Mouse (Mus musculus) large intestine, adult 2 months (tissue): Measurements from ENCODE around the gene Gga1. TPM values are rescaled to one million over a fixed set of nuclear protein-coding genes. Genes with fewer than 3 reads are reported as not detected.

Experiments used
- DNase-seq: peaks from one replicate; pipeline ENCODE4 v3.0.0-alpha.2; 2012; ENCODE audit warnings: low read depth, low spot score
- WGBS: fragments of 180-500 bp; shearing (Covaris S2); methylation state at CpG from one replicate; pipeline ENCODE4 v1.1.7; 2018; 5-methylcytosine and 5-hydroxymethylcytosine counted together
- polyA plus RNA-seq: library from polyadenylated mRNA; depleted of rRNA; stranded (reverse); fragments of >200 nt; gene quantifications from 2 replicates; pipeline ENCODE4 v1.2.3, GENCODE M21; 2012; rRNA removed

Gga1 gene
- polyA plus RNA-seq, 1 experiment, result 62.7 TPM

DNA sequence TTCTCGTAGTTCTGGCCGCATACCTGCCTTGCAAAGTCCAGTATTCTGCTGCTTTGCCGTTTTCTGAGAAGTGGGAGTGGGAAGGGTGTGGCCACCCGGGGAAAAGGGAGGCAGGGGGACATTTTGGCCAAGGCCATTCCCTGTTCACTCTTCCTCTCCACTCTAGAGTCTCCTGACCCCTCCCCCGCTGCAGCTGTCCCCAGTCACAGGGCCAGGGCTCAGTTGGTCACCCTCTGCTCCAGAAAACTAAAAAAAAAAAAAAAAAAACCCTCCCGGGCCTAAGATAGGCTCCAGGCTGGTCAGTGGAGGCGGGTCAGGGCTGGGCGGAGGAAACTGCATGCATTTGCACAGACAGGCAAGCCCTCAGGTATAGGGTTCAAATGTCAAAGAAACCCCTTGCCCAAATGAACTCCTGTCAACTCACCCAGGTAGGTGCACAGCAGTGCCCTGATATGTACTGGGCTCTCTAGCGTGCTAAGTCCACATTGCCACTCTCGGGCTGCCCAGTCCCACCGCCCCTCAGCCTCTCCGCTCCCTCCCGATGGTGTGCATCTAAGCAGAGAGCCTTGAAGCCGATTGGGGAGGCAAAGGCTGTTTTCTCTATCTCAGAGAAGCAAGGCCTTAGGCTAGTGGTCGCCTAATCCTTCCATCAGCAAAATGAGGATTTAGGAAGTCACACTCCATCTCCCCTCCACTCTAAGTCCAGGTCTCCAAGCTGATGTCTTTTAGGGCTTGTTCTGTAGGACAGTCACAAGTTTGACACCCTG, 50.2 kb downstream of the Gga1 start:
- WGBS, result 22% methylated on average over 15 of the region's 15 CpGs
- no peak for DNase-seq

DNA sequence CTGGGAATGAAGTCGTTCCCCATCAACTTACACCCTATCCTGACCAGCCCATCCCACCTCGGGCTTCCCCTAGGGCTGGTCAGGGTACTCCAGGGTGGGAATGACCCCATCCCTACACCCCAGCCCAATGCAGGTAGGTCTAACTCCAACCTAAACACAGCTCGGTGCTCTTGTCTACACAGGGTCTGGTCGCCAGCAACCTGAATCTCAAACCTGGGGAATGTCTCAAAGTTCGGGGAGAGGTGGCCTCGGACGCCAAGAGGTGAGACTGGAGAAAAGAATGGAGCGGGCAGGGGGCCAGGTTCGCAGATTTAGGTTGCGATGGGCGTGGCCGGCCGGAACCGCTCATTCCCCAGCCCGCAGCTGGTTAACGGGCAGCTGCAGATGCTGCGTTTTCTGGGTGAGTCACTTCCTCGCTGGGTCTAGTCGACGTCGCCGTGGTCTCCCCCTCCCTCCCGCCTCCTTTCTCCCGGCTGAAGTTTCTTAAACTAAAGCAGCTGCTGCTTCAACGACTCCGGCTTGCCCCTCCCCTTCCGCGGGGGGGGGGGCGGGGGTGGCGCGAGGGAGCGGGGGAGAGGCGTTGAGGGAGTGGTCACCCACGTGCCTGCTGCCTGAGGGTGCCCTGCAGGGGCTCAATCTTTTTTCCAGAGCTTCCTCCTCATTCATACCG, 50.9 kb downstream of the Gga1 start:
- no peak for DNase-seq
- WGBS, result under 1% methylated on average over 35 of the region's 35 CpGs

DNA sequence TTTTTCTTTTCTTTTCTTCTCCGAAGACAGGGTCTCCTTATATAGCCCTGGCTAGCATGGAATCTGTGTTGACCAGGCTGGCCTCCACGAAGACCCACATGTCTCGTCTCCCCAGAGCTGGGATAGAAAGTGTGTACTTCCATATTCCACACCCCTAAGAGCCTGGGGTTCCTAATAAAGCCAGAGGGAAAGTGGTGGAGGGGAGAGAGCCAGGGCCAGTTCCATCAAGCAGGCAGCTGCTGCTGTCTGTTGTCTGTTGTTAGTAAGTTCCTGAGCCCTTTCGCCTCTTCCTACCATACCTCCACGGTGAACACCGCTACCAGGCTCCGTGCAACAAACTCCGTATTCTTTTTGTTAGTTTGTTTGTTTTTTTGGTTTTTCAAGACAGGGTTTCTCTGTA, 51.5 kb downstream of the Gga1 start:
- WGBS, result 47% methylated on average over 8 of the region's 8 CpGs
- no peak for DNase-seq

DNA sequence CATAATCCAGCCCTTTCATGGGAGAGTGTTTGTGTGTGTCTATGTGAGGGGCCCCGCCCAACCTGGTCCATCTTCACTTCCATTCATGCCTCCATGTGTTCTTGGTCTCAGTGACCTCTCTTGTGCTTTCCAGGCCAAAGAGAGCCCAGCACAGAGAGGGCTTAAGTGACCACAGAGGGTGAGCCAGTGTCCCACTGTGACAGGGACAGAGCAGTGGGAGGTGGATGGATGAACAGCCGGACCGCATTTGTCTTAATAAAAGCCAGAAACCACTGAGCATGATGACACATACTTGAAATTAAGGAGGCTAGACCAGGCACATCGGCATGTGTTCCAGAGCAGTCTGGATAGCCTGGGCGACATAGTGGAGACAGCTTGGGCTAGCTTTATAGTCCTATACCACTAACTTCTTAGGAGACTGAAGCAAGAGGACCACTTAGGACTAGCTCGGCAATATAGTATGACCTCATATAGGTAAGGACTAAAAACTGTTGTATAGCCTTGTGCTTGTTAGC, 53.3 kb downstream of the Gga1 start:
- WGBS, result 88% methylated on average over 6 of the region's 6 CpGs
- no peak for DNase-seq

DNA sequence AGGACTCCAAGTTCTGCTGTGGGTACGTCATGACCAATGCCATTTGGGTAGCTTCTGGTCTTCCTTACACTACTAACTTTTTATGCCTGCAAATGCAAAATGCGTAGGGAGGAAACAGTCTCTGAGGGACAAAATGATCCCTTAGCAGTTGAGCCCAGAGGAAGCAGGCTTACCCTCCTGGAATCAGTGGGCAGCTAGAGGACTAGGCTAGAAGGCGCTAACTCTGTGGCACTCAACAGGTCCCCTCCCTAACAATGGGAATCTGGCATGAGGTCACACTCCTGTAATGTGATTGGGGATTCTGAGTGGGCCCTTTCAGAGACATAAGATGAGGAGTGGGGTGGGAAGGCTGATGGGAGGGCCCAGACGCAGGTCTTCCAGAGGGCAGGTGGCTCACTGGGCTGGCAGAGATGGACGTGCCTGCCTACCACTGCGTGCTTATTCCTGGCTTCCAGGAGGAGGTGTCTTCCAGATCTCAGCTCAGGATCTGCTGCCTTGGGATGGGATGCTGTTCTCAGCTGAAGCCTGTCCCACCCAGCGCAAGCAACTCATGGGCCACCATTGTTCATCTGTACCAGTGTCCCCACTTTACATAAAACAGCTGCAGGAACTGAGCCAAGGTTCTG, 53.9 kb downstream of the Gga1 start:
- no peak for DNase-seq
- 88% methylated on average over 7 of the region's 7 CpGs for WGBS

DNA sequence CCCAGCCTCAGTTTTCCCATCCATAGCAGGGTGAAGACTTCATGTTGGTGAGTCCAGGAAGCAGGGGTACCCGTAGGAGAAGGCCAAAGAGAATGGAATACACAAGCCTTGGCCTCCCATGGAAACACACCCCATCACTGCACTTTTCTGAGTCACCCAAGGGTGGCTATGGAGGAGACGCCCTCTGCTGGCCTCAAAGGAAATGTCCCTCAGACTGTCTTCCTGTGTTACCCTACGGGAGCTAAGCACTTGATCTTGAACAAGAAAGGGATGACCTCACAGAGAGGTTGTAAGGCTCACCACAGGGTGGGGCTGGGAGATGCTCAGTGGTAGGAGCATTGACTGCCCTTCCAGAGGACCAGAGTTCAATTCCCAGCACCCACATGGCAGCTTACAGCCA, 54.6 kb downstream of the Gga1 start:
- DNase-seq, result no peak
- WGBS, result 2% methylated on average over 3 of the region's 3 CpGs

DNA sequence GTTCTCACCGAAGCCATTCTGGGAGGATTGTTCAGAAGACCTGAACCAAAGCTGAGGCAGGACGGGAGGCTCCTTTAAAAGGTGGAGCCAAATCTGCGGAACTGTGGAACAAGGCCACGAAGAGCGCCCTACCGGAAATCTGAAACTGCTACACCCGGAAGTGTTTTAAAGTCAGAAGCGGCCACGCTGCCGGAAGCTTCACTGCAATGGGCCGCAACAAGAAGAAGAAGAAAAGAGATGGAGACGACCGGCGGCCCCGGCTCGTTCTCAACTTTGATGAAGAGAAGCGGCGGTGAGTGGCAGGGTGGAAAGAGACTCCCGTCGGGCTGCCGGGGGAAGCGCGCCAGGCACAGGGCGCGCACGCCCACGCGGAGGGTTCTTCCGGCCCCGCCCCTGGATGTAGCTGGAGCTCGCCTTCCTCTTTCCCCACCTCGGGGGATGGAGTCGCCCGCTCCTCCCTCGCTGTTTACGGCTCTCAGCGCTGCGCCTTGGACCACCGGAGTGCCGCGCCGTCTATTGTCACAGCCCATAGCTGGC, 57.9 kb downstream of the Gga1 start, which contains the start of gene Nol12:
Nol12 (plus strand) TSS at position 150 of the 537 bp plus-strand sequence.
- DNase-seq, result no peak
- WGBS, result under 1% methylated on average over 42 of the region's 42 CpGs

DNA sequence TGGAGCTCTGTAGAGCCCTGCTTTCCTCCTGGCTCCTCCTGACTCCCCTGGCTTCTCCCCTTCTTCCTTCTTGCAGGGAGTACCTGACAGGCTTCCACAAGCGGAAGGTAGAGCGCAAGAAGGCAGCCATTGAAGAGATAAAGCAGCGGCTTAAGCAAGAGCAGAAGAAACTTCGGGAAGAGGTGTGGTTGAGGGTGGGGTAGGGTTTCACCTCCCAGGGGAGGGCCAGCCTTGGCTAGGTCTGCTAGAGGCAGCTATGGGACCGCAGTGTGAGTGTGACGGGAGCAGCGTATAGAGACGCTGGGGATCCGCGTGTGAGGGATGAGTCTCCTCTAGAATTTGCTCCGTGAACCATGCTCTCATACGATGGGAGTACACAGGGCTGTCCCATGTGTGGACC, 59.4 kb downstream of the Gga1 start:
- WGBS, result 92% methylated on average over 12 of the region's 12 CpGs
- DNase-seq, result no peak

DNA sequence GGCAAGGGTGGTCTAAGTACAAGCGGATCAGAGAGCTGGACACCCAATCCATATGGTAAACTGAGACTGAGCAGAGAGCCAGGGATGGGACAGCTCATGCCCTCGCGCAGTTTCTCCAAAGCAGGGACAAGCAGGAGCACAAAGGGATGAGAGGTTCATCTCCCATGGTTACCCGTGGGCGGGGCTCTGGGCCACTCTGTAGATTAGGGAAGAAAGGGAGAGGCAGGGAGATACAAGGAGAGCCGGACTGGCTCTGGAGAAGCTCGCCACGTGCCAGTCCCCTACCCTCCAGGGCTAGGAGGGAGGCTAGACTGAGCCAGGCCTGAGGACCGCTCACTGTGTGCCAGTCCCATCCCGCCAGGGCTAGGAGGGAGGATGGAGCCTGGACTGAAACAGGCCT, 60.3 kb downstream of the Gga1 start:
- no peak for DNase-seq
- 92% methylated on average over 10 of the region's 10 CpGs for WGBS

DNA sequence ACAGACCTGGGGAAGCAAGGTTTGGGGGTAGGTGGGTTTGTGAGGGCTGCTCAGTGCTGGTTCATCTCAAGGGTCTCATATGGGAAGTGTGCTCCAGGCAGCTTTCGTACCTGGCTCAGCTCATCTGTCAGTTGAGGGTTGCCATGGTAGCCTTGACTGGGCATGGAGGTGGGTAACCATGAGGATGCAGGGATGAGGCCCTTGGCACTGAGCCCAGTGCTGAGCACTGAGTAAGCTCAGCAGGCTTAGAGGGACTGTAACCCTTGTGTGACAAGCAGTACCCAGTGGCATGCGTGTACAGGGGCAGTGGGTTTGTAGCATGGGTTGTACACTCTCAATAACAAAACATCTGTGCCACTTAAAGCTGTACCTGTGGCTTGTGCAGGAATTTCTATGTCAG, 61.0 kb downstream of the Gga1 start:
- WGBS, result 81% methylated on average over 2 of the region's 2 CpGs
- DNase-seq, result no peak

DNA sequence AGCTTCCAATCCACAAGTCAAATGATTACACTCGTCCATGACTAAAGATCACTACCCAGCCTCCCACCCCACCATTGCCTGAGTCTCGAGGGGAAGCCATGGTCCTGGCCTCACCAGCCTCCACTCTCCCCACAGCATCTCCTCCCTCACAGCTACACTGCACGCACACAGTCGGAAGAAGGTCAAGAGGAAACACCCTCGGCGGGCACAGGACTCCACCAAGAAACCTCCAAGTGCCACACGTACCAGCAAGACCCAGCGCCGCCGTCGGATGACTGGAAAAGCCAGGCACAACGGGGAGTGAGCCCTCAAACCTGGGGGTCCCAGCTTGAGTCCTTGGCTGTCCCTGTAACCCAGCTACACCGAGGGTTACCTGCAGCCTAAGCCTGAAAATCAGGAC, 63.3 kb downstream of the Gga1 start:
- no peak for DNase-seq
- 91% methylated on average over 13 of the region's 13 CpGs for WGBS

DNA sequence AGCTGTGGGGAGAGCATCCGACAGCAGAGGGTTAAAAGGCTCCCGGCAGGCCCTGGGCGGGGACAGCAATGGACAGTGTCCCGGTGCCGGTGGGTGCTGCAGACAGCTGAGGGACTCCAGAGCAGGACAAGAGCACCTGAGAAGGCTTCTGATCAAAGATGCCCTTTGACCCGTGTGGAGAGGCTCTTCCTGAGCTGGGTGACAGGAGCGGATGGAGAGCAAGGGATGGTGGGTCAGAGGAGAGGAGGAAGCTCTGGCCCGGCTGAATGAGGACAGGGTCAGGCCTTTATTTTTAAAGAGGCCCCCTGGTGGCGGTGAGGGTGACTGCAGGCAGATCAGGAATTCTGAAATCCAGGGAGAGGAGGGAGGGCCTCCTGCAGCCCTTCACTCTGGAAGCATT, 65.7 kb downstream of the Gga1 start:
- 4% methylated on average over 9 of the region's 9 CpGs for WGBS
- DNase-seq, result no peak

Other genes with a start within 250 kb of the Gga1 start
- gene Elfn2, start 158.4 kb upstream of the Gga1 start, polyA plus RNA-seq, result 0.18 and 0.24 TPM in 2 replicates
- 8.6 and 8.8 TPM in 2 replicates for gene Mfng, start 103.7 kb upstream of the Gga1 start, polyA plus RNA-seq
- 19.4 and 24.2 TPM in 2 replicates for gene Card10, start 74.1 kb upstream of the Gga1 start, polyA plus RNA-seq
- gene Cdc42ep1, start 34.6 kb upstream of the Gga1 start, polyA plus RNA-seq, result 21.1 and 25.7 TPM in 2 replicates
- 4,393 and 4,778 TPM in 2 replicates for gene Lgals2, start 21.7 kb upstream of the Gga1 start, polyA plus RNA-seq
- 0.11 and 0.14 TPM in 2 replicates for gene Gm49510, start 22.5 kb downstream of the Gga1 start, polyA plus RNA-seq
- gene Sh3bp1, start 22.6 kb downstream of the Gga1 start, polyA plus RNA-seq, result 24.7 and 35.2 TPM in 2 replicates
- 3.6 and 4.0 TPM in 2 replicates for gene Pdxp, start 36.7 kb downstream of the Gga1 start, polyA plus RNA-seq
- 233 and 310 TPM in 2 replicates for gene Lgals1, start 49.5 kb downstream of the Gga1 start, polyA plus RNA-seq
- gene Nol12, start 57.7 kb downstream of the Gga1 start, polyA plus RNA-seq, result 18.9 and 19.6 TPM in 2 replicates
- 45.2 and 70.2 TPM in 2 replicates for gene Triobp, start 70.5 kb downstream of the Gga1 start, polyA plus RNA-seq
- gene H1f0, start 151.3 kb downstream of the Gga1 start, polyA plus RNA-seq, result 96.0 and 140 TPM in 2 replicates
- gene Galr3, start 164.7 kb downstream of the Gga1 start, polyA plus RNA-seq, result 0.33 and 1.0 TPM in 2 replicates
- gene Ankrd54, start 185.7 kb downstream of the Gga1 start, polyA plus RNA-seq, result 50.8 and 60.9 TPM in 2 replicates
- 135 and 171 TPM in 2 replicates for gene Eif3l, start 198.0 kb downstream of the Gga1 start, polyA plus RNA-seq
- 9.4 and 15.0 TPM in 2 replicates for gene Micall1, start 231.7 kb downstream of the Gga1 start, polyA plus RNA-seq